8 mouse cellular contexts compared by ENCODE assay signal in the genomic region with DNA sequence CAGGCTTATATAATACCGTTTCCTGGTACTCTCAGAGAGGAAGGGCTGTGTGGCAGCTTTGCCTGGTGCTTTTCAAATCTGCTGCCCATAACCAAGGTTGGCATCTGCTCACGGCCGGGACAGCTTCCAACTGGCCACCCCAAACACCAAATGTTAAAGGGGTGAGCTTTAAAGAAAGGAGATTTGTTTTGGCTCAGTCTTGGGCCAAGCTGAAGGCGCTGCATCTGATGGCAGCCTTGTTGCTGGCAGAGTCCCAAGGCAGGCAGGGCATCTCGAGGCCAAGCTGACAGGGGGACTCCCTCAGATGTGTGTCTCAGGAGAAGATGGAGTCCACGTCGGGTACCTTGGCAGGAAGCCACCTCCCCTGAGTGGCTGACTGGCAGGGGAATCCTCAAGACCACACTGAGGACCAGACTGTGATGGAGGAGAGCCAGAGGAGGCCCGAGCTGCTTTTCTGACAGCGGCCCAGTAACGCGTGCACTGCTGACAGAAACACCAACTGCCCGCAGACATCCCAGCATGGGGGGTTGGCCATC. TPM values are rescaled to one million over a fixed set of nuclear protein-coding genes. Genes with fewer than 3 reads are reported as not detected.
DNase-seq lines count a peak whose midpoint lies in the region.

No protein-coding gene starts in this region.

- intact Hi-C loops in gastrocnemius, postnatal 14 days (cut with DNase I; ENCODE audit: low total_unique reads): no loop called here

- peak; percentile 29 for DNase-seq in gastrocnemius, postnatal 14 days
- DNase-seq in gastrocnemius, adult 8-10 months (ENCODE audit: low spot score in 2 of 2): no peak
- peak; percentile 57 for DNase-seq in testis, postnatal 10 days (ENCODE audit: low spot score)
- no peak for DNase-seq in testis, postnatal 14 days (ENCODE audit: low spot score)
- peak; percentile 63 to 69 for DNase-seq in layer of hippocampus, adult 8-10 months (ENCODE audit: low spot score in 2 of 2)
- DNase-seq in skeletal muscle tissue, adult 2 months (ENCODE audit: low read depth, low spot score): peak; percentile 11
- no peak for DNase-seq in urinary bladder, postnatal 36 days (ENCODE audit: low spot score in 2 of 2)
- no peak for DNase-seq in urinary bladder, adult 2 months (ENCODE audit: low spot score)

RNA-seq across cellular contexts. Expression of a gene that starts 12.5 kb away (rescaled TPM):
- total RNA-seq in gastrocnemius, postnatal 14 days (2021): 1 to 10 TPM; 1.6 TPM
- under 1 TPM; 0.27 to 0.99 (median 0.54) TPM for total RNA-seq in gastrocnemius, adult 8-10 months (2022)
- total RNA-seq in layer of hippocampus, adult 8-10 months (2022): 1 to 10 TPM; 1.2 to 2.2 (median 1.7) TPM
- 0.81 and 1.1 TPM in 2 replicates for polyA plus RNA-seq in urinary bladder, adult 2 months (2012; rRNA removed)

Comparison
In these comparisons a context has a peak if more than half of its experiments do, and no peak if none do; other contexts are left out.
1. DNase-seq: peak in gastrocnemius, postnatal 14 days (single experiment), testis, postnatal 10 days (single experiment), layer of hippocampus, adult 8-10 months (2 of 2) and skeletal muscle tissue, adult 2 months (single experiment); none in gastrocnemius, adult 8-10 months (0 of 2), testis, postnatal 14 days (single experiment), urinary bladder, postnatal 36 days (0 of 2) and urinary bladder, adult 2 months (single experiment).